Mouse (Mus musculus): Measurements from ENCODE around the gene Map4k5. TPM values are rescaled to one million over a fixed set of nuclear protein-coding genes. Genes with fewer than 3 reads are reported as not detected.

Gene Map4k5
- polyA plus RNA-seq, 1 experiment: 107 TPM

- H3K36me3 ChIP-seq (ENCODE audit: control insufficient read depth, insufficient read depth, low read length, poor library complexity, severe bottlenecking): peaks cover 2% of the 10 kb centered on the region
- no peak overlapping the region for H3K9ac ChIP-seq (ENCODE audit: low read depth, poor library complexity, severe bottlenecking)
- H3K4me3 ChIP-seq (ENCODE audit: low read depth, low read length): no peak overlapping the region
- no peak overlapping the region for H3K27ac ChIP-seq (ENCODE audit: insufficient read depth, low read length)
- no peaks in the 10 kb centered on the region for H3K27me3 ChIP-seq (ENCODE audit: control insufficient read depth, insufficient read depth, low read length, poor library complexity, severe bottlenecking)
- no peaks in the 10 kb centered on the region for H3K9me3 ChIP-seq (replicated peaks; ENCODE audit: control insufficient read depth, insufficient read depth, low read length, poor library complexity, severe bottlenecking)
- no peak for TF ChIP-seq CTCF (IDR thresholded peaks at IDR 0.05; ENCODE audit: low read depth, low read length)
- TF ChIP-seq POLR2A (IDR thresholded peaks at IDR 0.05; ENCODE audit: insufficient read depth, low read length): no peak
- no peak for TF ChIP-seq EP300 (IDR thresholded peaks at IDR 0.05; ENCODE audit: insufficient read depth, low read depth, low read length)
- no peaks in the 10 kb centered on the region for H3K4me1 ChIP-seq (ENCODE audit: control insufficient read depth, insufficient read depth, low read length)
Measured at GRCm38 (mm10) chr12:69833982-69834604, 58.9 kb downstream of the Map4k5 start.

- Histone ChIP-seq H3K4me3 (ENCODE audit: low read depth, low read length) (no peak overlapping the region), H3K27ac (ENCODE audit: insufficient read depth, low read length) (no peak overlapping the region), H3K9ac (ENCODE audit: low read depth, poor library complexity, severe bottlenecking) (no peak overlapping the region), H3K4me1 (ENCODE audit: control insufficient read depth, insufficient read depth, low read length) (no peaks in the 10 kb centered on the region), H3K36me3 (ENCODE audit: control insufficient read depth, insufficient read depth, low read length, poor library complexity, severe bottlenecking) (peaks cover 2% of the 10 kb centered on the region), H3K9me3 (replicated peaks; ENCODE audit: control insufficient read depth, insufficient read depth, low read length, poor library complexity, severe bottlenecking) (no peaks in the 10 kb centered on the region), H3K27me3 (ENCODE audit: control insufficient read depth, insufficient read depth, low read length, poor library complexity, severe bottlenecking) (no peaks in the 10 kb centered on the region)
- TF ChIP-seq EP300 (IDR thresholded peaks at IDR 0.05; ENCODE audit: insufficient read depth, low read depth, low read length): no peak
- TF ChIP-seq CTCF (IDR thresholded peaks at IDR 0.05; ENCODE audit: low read depth, low read length): no peak
- TF ChIP-seq POLR2A (IDR thresholded peaks at IDR 0.05; ENCODE audit: insufficient read depth, low read length): no peak
Measured at GRCm38 (mm10) chr12:69831239-69831910, 61.6 kb downstream of the Map4k5 start.

GRCm38 (mm10) chr12:69828214-69828613 is 64.8 kb downstream of the Map4k5 start:
- H3K9me3 ChIP-seq (replicated peaks; ENCODE audit: control insufficient read depth, insufficient read depth, low read length, poor library complexity, severe bottlenecking): no peaks in the 10 kb centered on the region
- no peak overlapping the region for H3K9ac ChIP-seq (ENCODE audit: low read depth, poor library complexity, severe bottlenecking)
- no peaks in the 10 kb centered on the region for H3K27me3 ChIP-seq (ENCODE audit: control insufficient read depth, insufficient read depth, low read length, poor library complexity, severe bottlenecking)
- peaks cover 7% of the 10 kb centered on the region; the same call in 1 of the 2 replicates for H3K36me3 ChIP-seq (ENCODE audit: control insufficient read depth, insufficient read depth, low read length, poor library complexity, severe bottlenecking)
- H3K27ac ChIP-seq (ENCODE audit: insufficient read depth, low read length): no peak overlapping the region
- H3K4me3 ChIP-seq (ENCODE audit: low read depth, low read length): no peak overlapping the region
- no peak for TF ChIP-seq CTCF (IDR thresholded peaks at IDR 0.05; ENCODE audit: low read depth, low read length)
- TF ChIP-seq EP300 (IDR thresholded peaks at IDR 0.05; ENCODE audit: insufficient read depth, low read depth, low read length): no peak
- TF ChIP-seq POLR2A (IDR thresholded peaks at IDR 0.05; ENCODE audit: insufficient read depth, low read length): no peak
- H3K4me1 ChIP-seq (ENCODE audit: control insufficient read depth, insufficient read depth, low read length): no peaks in the 10 kb centered on the region

GRCm38 (mm10) chr12:69824881-69825597 is 68.0 kb downstream of the Map4k5 start:
- H3K9me3 ChIP-seq (replicated peaks; ENCODE audit: control insufficient read depth, insufficient read depth, low read length, poor library complexity, severe bottlenecking): peaks cover 4% of the 10 kb centered on the region
- no peak overlapping the region for H3K9ac ChIP-seq (ENCODE audit: low read depth, poor library complexity, severe bottlenecking)
- H3K27ac ChIP-seq (ENCODE audit: insufficient read depth, low read length): no peak overlapping the region
- no peaks in the 10 kb centered on the region for H3K4me1 ChIP-seq (ENCODE audit: control insufficient read depth, insufficient read depth, low read length)
- H3K4me3 ChIP-seq (ENCODE audit: low read depth, low read length): no peak overlapping the region
- no peaks in the 10 kb centered on the region for H3K27me3 ChIP-seq (ENCODE audit: control insufficient read depth, insufficient read depth, low read length, poor library complexity, severe bottlenecking)
- H3K36me3 ChIP-seq (ENCODE audit: control insufficient read depth, insufficient read depth, low read length, poor library complexity, severe bottlenecking): peaks cover 5% of the 10 kb centered on the region; the same call in 1 of the 2 replicates
- no peak for TF ChIP-seq CTCF (IDR thresholded peaks at IDR 0.05; ENCODE audit: low read depth, low read length)
- no peak for TF ChIP-seq EP300 (IDR thresholded peaks at IDR 0.05; ENCODE audit: insufficient read depth, low read depth, low read length)
- no peak for TF ChIP-seq POLR2A (IDR thresholded peaks at IDR 0.05; ENCODE audit: insufficient read depth, low read length)

- Histone ChIP-seq H3K9me3 (replicated peaks; ENCODE audit: control insufficient read depth, insufficient read depth, low read length, poor library complexity, severe bottlenecking) (no peaks in the 10 kb centered on the region), H3K4me1 (ENCODE audit: control insufficient read depth, insufficient read depth, low read length) (no peaks in the 10 kb centered on the region), H3K27ac (ENCODE audit: insufficient read depth, low read length) (no peak overlapping the region), H3K4me3 (ENCODE audit: low read depth, low read length) (no peak overlapping the region), H3K9ac (ENCODE audit: low read depth, poor library complexity, severe bottlenecking) (no peak overlapping the region), H3K36me3 (ENCODE audit: control insufficient read depth, insufficient read depth, low read length, poor library complexity, severe bottlenecking) (peaks cover 13% of the 10 kb centered on the region), H3K27me3 (ENCODE audit: control insufficient read depth, insufficient read depth, low read length, poor library complexity, severe bottlenecking) (no peaks in the 10 kb centered on the region)
- TF ChIP-seq POLR2A (IDR thresholded peaks at IDR 0.05; ENCODE audit: insufficient read depth, low read length) (no peak), EP300 (IDR thresholded peaks at IDR 0.05; ENCODE audit: insufficient read depth, low read depth, low read length) (no peak), CTCF (IDR thresholded peaks at IDR 0.05; ENCODE audit: low read depth, low read length) (no peak)
Measured at GRCm38 (mm10) chr12:69814272-69814671, 78.7 kb downstream of the Map4k5 start.

Data from ES-Bruce4 (cell line).